Mouse (Mus musculus): ENCODE data around the gene Zfp982. TPM values are rescaled to one million over a fixed set of nuclear protein-coding genes. Genes with fewer than 3 reads are reported as not detected.

Gene Zfp982
- total and polyA plus RNA-seq, 3 experiments: 0.99 to 1.7 TPM; not detected in 1

- no peaks in the 10 kb centered on the region; the same call in 1 of the 2 replicates for H3K9me3 ChIP-seq (replicated peaks; ENCODE audit: insufficient read depth, low read length)
- no peaks in the 10 kb centered on the region for H3K27me3 ChIP-seq (ENCODE audit: control insufficient read depth in 1 of 2, insufficient read depth in 2 of 2, low read length in 2 of 2)
- no peaks in the 10 kb centered on the region for H3K79me2 ChIP-seq (ENCODE audit: control insufficient read depth, insufficient read depth, low read length, poor library complexity)
- no peaks in the 10 kb centered on the region; a peak in 1 of 4 replicates for H3K36me3 ChIP-seq (ENCODE audit: control insufficient read depth in 1 of 2, insufficient read depth in 2 of 2, low read length in 2 of 2)
- no peak overlapping the region for H3K27ac ChIP-seq (ENCODE audit: control insufficient read depth, low read depth, low read length)
- no peak overlapping the region for H3K9ac ChIP-seq (ENCODE audit: control insufficient read depth, low read depth, low read length, poor library complexity, severe bottlenecking)
- TF ChIP-seq TCF12 (IDR thresholded peaks at IDR 0.05; ENCODE audit: low read depth, low read length) (no peak), MYB (IDR thresholded peaks at IDR 0.05; ENCODE audit: low read depth, low read length) (no peak), USF1 (IDR thresholded peaks at IDR 0.05; ENCODE audit: low read depth, low read length) (no peak), CHD2 (IDR thresholded peaks at IDR 0.05; ENCODE audit: low read length) (no peak)
- no peak for DNase-seq (ENCODE audit: low read depth, low spot score)
- H3K4me3 ChIP-seq (ENCODE audit: control insufficient read depth in 1 of 2, insufficient read depth in 1 of 2, low read depth in 2 of 2, low read length in 2 of 2): no peak overlapping the region
- H3K4me1 ChIP-seq (ENCODE audit: control insufficient read depth in 1 of 2, insufficient read depth in 2 of 2, low read length in 2 of 2): no peaks in the 10 kb centered on the region
Measured at GRCm38 (mm10) chr4:147509174-147509573, 17.0 kb downstream of the Zfp982 start.

GRCm38 (mm10) chr4:147518981-147519380 lies 26.8 kb downstream of the Zfp982 start:
- Histone ChIP-seq H3K9ac (ENCODE audit: control insufficient read depth, low read depth, low read length, poor library complexity, severe bottlenecking) (no peak overlapping the region), H3K9me3 (replicated peaks; ENCODE audit: insufficient read depth, low read length) (no peaks in the 10 kb centered on the region), H3K4me1 (ENCODE audit: control insufficient read depth in 1 of 2, insufficient read depth in 2 of 2, low read length in 2 of 2) (no peaks in the 10 kb centered on the region), H3K4me3 (ENCODE audit: control insufficient read depth in 1 of 2, insufficient read depth in 1 of 2, low read depth in 2 of 2, low read length in 2 of 2) (no peak overlapping the region), H3K27ac (ENCODE audit: control insufficient read depth, low read depth, low read length) (no peak overlapping the region), H3K36me3 (ENCODE audit: control insufficient read depth in 1 of 2, insufficient read depth in 2 of 2, low read length in 2 of 2) (no peaks in the 10 kb centered on the region), H3K79me2 (ENCODE audit: control insufficient read depth, insufficient read depth, low read length, poor library complexity) (no peaks in the 10 kb centered on the region), H3K27me3 (ENCODE audit: control insufficient read depth in 1 of 2, insufficient read depth in 2 of 2, low read length in 2 of 2) (no peaks in the 10 kb centered on the region)
- TF ChIP-seq BHLHE40 (IDR thresholded peaks at IDR 0.05; ENCODE audit: borderline replicate concordance, low read depth, low read length) (no peak), ZC3H11A (IDR thresholded peaks at IDR 0.05; ENCODE audit: low read depth, low read length) (no peak), TBP (IDR thresholded peaks at IDR 0.05; ENCODE audit: low read depth, low read length) (no peak), EP300 (IDR thresholded peaks at IDR 0.05; ENCODE audit: low read depth in 1 of 2, low read length in 2 of 2) (no peak), CTCF (IDR thresholded peaks at IDR 0.05 in 2 of 3, conservative IDR thresholded peaks at IDR 0.05 in 1 of 3; ENCODE audit: control insufficient read depth in 1 of 3, insufficient read depth in 1 of 3, low read depth in 2 of 3, low read length in 3 of 3, poor library complexity in 1 of 3, severe bottlenecking in 1 of 3) (no peak)
- DNase-seq (ENCODE audit: low read depth, low spot score): no peak

- H3K4me3 ChIP-seq (ENCODE audit: control insufficient read depth in 1 of 2, insufficient read depth in 1 of 2, low read depth in 2 of 2, low read length in 2 of 2): no peak overlapping the region
- H3K27ac ChIP-seq (ENCODE audit: control insufficient read depth, low read depth, low read length): no peak overlapping the region
- DNase-seq (ENCODE audit: low read depth, low spot score): no peak
- H3K79me2 ChIP-seq (ENCODE audit: control insufficient read depth, insufficient read depth, low read length, poor library complexity): no peaks in the 10 kb centered on the region
- H3K36me3 ChIP-seq (ENCODE audit: control insufficient read depth in 1 of 2, insufficient read depth in 2 of 2, low read length in 2 of 2): no peaks in the 10 kb centered on the region
- TF ChIP-seq POLR2AphosphoS2 (IDR thresholded peaks at IDR 0.05; ENCODE audit: low read length) (no peak), MYB (IDR thresholded peaks at IDR 0.05; ENCODE audit: low read depth, low read length) (no peak), JUND (IDR thresholded peaks at IDR 0.05; ENCODE audit: low read depth, low read length) (no peak), MXI1 (IDR thresholded peaks at IDR 0.05; ENCODE audit: low read depth, low read length) (no peak), MEF2A (IDR thresholded peaks at IDR 0.05; ENCODE audit: extremely low read depth, insufficient replicate concordance, low read depth, low read length, poor library complexity, severe bottlenecking) (no peak), GABPA (IDR thresholded peaks at IDR 0.05; ENCODE audit: low read depth, low read length) (no peak)
- no peaks in the 10 kb centered on the region for H3K4me1 ChIP-seq (ENCODE audit: control insufficient read depth in 1 of 2, insufficient read depth in 2 of 2, low read length in 2 of 2)
- no peak overlapping the region for H3K9ac ChIP-seq (ENCODE audit: control insufficient read depth, low read depth, low read length, poor library complexity, severe bottlenecking)
- H3K27me3 ChIP-seq (ENCODE audit: control insufficient read depth in 1 of 2, insufficient read depth in 2 of 2, low read length in 2 of 2): no peaks in the 10 kb centered on the region
- no peaks in the 10 kb centered on the region for H3K9me3 ChIP-seq (replicated peaks; ENCODE audit: insufficient read depth, low read length)
Measured at GRCm38 (mm10) chr4:147520100-147520499, 27.9 kb downstream of the Zfp982 start.

Data from MEL (cell line).